Mouse (Mus musculus): ENCODE data around the gene H2-M2. TPM values are rescaled to one million over a fixed set of nuclear protein-coding genes. Genes with fewer than 3 reads are reported as not detected.

Gene H2-M2
- polyA plus RNA-seq (2012; rRNA removed; ENCODE audit: low replicate concordance): 0.15 and 0.34 TPM in 2 replicates

GRCm38 (mm10) chr17:37483452-37483851, at the start of gene H2-M2:
TSS of gene H2-M2 (minus strand) at chr17:37483552.

GRCm38 (mm10) chr17:37507730-37508129, 24.4 kb upstream of the H2-M2 start, which contains the start of gene Olfr111:
TSS of gene Olfr111 (plus strand) at chr17:37508030.

DNA sequence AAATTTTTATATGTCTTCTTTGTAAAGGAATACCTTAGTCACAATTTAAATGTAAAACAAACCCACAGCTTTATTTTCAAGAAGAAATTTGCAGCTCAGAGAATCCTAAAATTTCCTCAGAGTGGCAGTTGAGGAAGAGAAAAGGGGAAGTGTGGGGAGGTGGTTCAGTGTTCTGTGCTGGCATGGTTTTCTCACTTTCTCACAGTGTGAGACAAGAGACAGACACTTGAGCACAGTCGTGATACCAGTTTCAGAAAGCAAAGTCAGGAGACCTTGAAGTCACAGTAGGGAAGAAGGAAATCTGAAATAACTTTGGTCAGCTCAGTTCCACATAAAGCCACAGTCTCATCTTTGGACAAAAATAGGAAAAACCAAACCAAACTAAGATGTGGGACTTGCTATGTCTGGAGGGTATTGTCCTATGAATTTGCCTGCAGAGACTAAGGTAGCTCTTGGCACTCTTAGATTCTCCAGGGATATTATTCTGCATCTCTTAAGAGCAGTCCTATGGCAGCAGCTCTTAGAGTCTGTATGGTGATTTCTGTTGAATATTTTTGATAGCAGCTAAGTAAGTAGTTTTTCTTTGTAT, 8.7 kb upstream of the H2-M2 start, which contains the start of gene Olfr110:
TSS of gene Olfr110 (plus strand) at position 539 of the 589 bp plus-strand sequence.

GRCm38 (mm10) chr17:37458616-37459015, 24.7 kb downstream of the H2-M2 start, which contains the start of gene Olfr109:
TSS of gene Olfr109 (plus strand) at chr17:37458916.

DNA sequence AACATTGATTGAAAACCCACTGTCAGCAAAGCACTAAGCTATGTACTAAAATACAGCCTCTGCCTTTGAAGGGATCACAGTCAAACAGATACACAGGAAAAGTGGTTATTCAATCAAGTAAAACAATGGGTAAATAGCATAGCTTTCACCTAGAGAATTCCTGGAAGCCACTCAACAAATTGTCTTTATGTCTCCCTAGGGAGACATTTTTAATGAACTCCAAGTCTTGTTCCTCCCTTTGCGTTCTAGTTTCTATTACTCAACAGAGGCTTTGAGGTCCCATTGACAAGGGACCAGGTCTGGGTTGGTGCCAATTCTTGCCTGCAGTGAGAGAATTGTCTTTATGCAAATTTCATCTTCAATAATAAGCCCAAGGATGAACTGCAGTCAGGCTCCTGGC, 38.2 kb downstream of the H2-M2 start, which contains the start of gene Olfr108:
TSS of gene Olfr108 (plus strand) at position 301 of the 400 bp plus-strand sequence.

Other genes with a start within 250 kb of the H2-M2 start
- gene Olfr97, start 246.2 kb downstream of the H2-M2 start, polyA plus RNA-seq (2012; rRNA removed; ENCODE audit: low replicate concordance): not detected in 2 replicates
- gene Olfr98, start 219.8 kb downstream of the H2-M2 start, polyA plus RNA-seq (2012; rRNA removed; ENCODE audit: low replicate concordance): not detected in 2 replicates
- gene H2-M3, start 213.3 kb downstream of the H2-M2 start, polyA plus RNA-seq (2012; rRNA removed; ENCODE audit: low replicate concordance): 11.0 and 14.5 TPM in 2 replicates
- gene Olfr99, start 200.1 kb downstream of the H2-M2 start, polyA plus RNA-seq (2012; rRNA removed; ENCODE audit: low replicate concordance): not detected in 2 replicates
- gene Olfr101, start 179.2 kb downstream of the H2-M2 start, polyA plus RNA-seq (2012; rRNA removed; ENCODE audit: low replicate concordance): not detected in 2 replicates
- gene Olfr102, start 166.5 kb downstream of the H2-M2 start, polyA plus RNA-seq (2012; rRNA removed; ENCODE audit: low replicate concordance): not detected in 2 replicates
- gene Olfr103, start 143.9 kb downstream of the H2-M2 start, polyA plus RNA-seq (2012; rRNA removed; ENCODE audit: low replicate concordance): not detected in 2 replicates
- not detected in 2 replicates for gene Olfr104-ps, start 124.0 kb downstream of the H2-M2 start, polyA plus RNA-seq (2012; rRNA removed; ENCODE audit: low replicate concordance)
- not detected in 2 replicates for gene Olfr105-ps, start 104.5 kb downstream of the H2-M2 start, polyA plus RNA-seq (2012; rRNA removed; ENCODE audit: low replicate concordance)
- gene Olfr106-ps, start 93.2 kb downstream of the H2-M2 start, polyA plus RNA-seq (2012; rRNA removed; ENCODE audit: low replicate concordance): not detected in 2 replicates
- gene Olfr107, start 84.3 kb downstream of the H2-M2 start, polyA plus RNA-seq (2012; rRNA removed; ENCODE audit: low replicate concordance): not detected in 2 replicates
- not detected in 2 replicates for gene Olfr108, start 38.1 kb downstream of the H2-M2 start, polyA plus RNA-seq (2012; rRNA removed; ENCODE audit: low replicate concordance)
- gene Olfr109, start 24.6 kb downstream of the H2-M2 start, polyA plus RNA-seq (2012; rRNA removed; ENCODE audit: low replicate concordance): not detected in 2 replicates
- gene Olfr110, start 8.9 kb upstream of the H2-M2 start, polyA plus RNA-seq (2012; rRNA removed; ENCODE audit: low replicate concordance): not detected in 2 replicates
- 0.17 TPM in 1 of 2 replicates, not detected in the other for gene Olfr111, start 24.5 kb upstream of the H2-M2 start, polyA plus RNA-seq (2012; rRNA removed; ENCODE audit: low replicate concordance)
- gene Olfr112, start 85.9 kb upstream of the H2-M2 start, polyA plus RNA-seq (2012; rRNA removed; ENCODE audit: low replicate concordance): not detected in 2 replicates
- gene Olfr113, start 94.1 kb upstream of the H2-M2 start, polyA plus RNA-seq (2012; rRNA removed; ENCODE audit: low replicate concordance): not detected in 2 replicates
- gene Olfr114, start 109.2 kb upstream of the H2-M2 start, polyA plus RNA-seq (2012; rRNA removed; ENCODE audit: low replicate concordance): not detected in 2 replicates
- not detected in 2 replicates for gene Olfr115, start 143.6 kb upstream of the H2-M2 start, polyA plus RNA-seq (2012; rRNA removed; ENCODE audit: low replicate concordance)
- not detected in 2 replicates for gene Olfr116, start 143.6 kb upstream of the H2-M2 start, polyA plus RNA-seq (2012; rRNA removed; ENCODE audit: low replicate concordance)
- gene Olfr117, start 180.2 kb upstream of the H2-M2 start, polyA plus RNA-seq (2012; rRNA removed; ENCODE audit: low replicate concordance): not detected in 2 replicates
- gene Olfr118, start 183.4 kb upstream of the H2-M2 start, polyA plus RNA-seq (2012; rRNA removed; ENCODE audit: low replicate concordance): not detected in 2 replicates
- not detected in 2 replicates for gene Olfr119, start 213.0 kb upstream of the H2-M2 start, polyA plus RNA-seq (2012; rRNA removed; ENCODE audit: low replicate concordance)
- gene Olfr120, start 238.3 kb upstream of the H2-M2 start, polyA plus RNA-seq (2012; rRNA removed; ENCODE audit: low replicate concordance): not detected in 2 replicates

Data from subcutaneous adipose tissue, adult 2 months (tissue).